Mouse (Mus musculus): ENCODE results near the gene Hsf5. TPM values are rescaled to one million over a fixed set of nuclear protein-coding genes. Genes with fewer than 3 reads are reported as not detected.
A peak's percentile ranks its signal among the peaks of the same experiment; 100 is the strongest.

Gene Hsf5
- polyA plus RNA-seq, 1 experiment, result 0.05 TPM

DNA sequence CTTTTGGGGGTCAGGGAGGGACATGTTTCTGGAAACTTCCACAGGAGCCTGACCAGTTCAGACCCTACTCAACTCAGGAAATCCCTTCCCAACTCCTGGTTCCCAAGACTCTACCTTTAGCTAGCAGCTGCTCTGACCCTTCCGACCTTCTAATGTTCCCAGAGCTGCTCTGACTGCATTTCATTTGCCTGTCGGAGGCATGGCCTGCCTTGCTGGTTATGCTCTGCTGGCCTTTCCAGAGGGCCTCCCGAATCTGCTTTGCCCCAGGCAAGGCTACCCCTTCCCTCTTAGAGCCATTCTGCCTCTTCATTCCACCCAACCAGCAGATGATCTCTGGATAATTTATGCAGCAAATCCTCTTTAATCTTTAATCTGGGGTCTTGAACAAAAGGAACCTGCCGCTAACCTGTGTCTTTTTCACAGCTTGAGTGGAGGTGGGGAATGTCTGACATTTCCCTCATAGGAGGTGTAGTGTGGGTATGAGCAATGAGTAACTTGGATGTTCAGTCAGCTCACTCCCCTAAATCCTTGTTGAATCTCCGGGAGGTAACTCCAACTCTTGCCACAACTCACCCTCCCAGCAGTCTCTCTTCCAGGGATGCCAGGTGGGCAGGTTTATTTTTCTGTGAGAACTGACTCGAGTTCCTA lies 39.2 kb upstream of the Hsf5 start:
- no peak overlapping the region for H3K27ac ChIP-seq (ENCODE audit: control insufficient read depth, insufficient read depth, low read length)
- DNase-seq, result no peak
- peaks cover 12% of the 10 kb centered on the region for H3K4me1 ChIP-seq (replicated peaks; ENCODE audit: control insufficient read depth, insufficient read depth, low read length)
- H3K4me3 ChIP-seq (ENCODE audit: control insufficient read depth, insufficient read depth, low read length), result no peak overlapping the region
- H3K36me3 ChIP-seq (ENCODE audit: control insufficient read depth, insufficient read depth, low read length), result no peaks in the 10 kb centered on the region
- H3K27me3 ChIP-seq (ENCODE audit: control insufficient read depth, insufficient read depth, low read length), result no peaks in the 10 kb centered on the region
- WGBS, result 74% methylated on average over 6 of the region's 6 CpGs
- no peak for TF ChIP-seq POLR2A (IDR thresholded peaks at IDR 0.05; ENCODE audit: control insufficient read depth, extremely low read depth, insufficient read depth, low read length, poor library complexity)
- TF ChIP-seq CTCF (IDR thresholded peaks at IDR 0.05; ENCODE audit: borderline replicate concordance, control insufficient read depth, extremely low read depth, insufficient read depth, low read length, poor library complexity), result no peak

DNA sequence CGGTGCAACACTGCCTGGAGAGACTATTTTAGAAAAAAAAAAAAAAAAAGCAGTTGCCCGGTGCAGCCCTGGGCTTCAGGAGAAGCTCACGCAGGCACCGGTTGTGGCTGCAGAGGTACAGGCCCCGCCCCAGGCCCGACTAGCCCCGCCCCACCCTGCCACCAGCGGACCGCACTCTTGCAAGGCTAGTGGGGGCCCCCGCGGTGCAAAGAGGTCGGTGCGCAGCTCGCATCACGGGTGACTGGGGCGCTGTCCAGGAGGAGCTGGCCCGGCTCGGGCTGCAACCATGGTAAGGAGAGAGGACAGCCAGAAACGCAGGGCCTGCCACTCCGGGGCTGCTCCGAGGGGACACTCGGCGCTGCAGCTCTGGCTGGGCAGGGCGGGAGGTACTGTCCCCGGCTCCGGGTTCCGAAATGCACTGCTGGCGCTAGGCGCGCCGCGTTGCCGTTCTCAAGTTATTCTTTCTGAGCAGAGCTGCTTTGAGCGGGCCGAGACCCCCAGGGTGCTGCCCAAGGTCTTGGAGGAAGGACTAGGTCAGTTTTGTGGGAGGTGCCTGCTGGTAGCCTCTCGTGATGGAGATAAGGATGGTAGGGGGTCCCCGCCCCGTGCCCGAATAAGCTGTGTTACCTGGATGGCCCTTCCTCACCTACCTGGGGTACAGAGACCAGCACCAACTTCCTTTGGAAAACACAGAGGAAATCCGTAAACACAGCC lies 38.6 kb upstream of the Hsf5 start:
- no peaks in the 10 kb centered on the region for H3K36me3 ChIP-seq (ENCODE audit: control insufficient read depth, insufficient read depth, low read length)
- TF ChIP-seq POLR2A (IDR thresholded peaks at IDR 0.05; ENCODE audit: control insufficient read depth, extremely low read depth, insufficient read depth, low read length, poor library complexity) (no peak), CTCF (IDR thresholded peaks at IDR 0.05; ENCODE audit: borderline replicate concordance, control insufficient read depth, extremely low read depth, insufficient read depth, low read length, poor library complexity) (0 out of 2 replicates have a peak, but pooled peaks have one; percentile 29)
- no peaks in the 10 kb centered on the region for H3K27me3 ChIP-seq (ENCODE audit: control insufficient read depth, insufficient read depth, low read length)
- peaks cover 12% of the 10 kb centered on the region for H3K4me1 ChIP-seq (replicated peaks; ENCODE audit: control insufficient read depth, insufficient read depth, low read length)
- 1% methylated on average over 40 of the region's 40 CpGs for WGBS
- no peak overlapping the region for H3K27ac ChIP-seq (ENCODE audit: control insufficient read depth, insufficient read depth, low read length)
- peak overlapping the region; percentile 69 for H3K4me3 ChIP-seq (ENCODE audit: control insufficient read depth, insufficient read depth, low read length)
- DNase-seq, result peak; percentile 66

DNA sequence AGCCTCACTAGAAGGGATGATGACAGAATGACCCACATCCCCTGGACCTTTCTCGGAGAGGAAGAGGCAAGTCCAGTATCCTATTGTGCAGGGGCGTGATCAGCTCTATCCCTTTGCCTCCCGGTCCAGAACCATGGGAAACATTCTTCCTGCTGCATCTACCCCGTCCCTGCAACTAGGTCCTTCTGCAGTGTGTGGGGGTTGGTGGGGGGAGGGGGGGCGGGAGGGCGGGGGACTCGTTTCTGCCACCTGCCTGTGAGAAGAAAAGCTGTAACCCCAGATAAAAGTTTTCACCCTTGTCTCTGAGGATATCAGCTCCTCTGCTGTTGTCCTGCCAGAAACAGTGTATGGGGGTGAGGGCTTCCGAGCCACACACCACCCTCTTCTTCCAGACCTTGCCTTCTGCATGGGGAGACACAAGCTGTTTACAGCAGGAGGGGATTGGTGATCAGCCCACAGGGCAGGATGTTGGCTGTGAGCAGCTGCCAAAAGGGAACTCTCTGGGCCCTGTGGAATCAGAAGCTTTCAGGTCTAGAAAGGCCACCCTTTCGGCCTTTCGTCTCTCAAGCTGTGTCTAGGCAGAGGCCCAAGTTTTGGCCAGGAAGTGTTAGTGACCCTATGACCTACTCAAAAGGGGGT lies 37.9 kb upstream of the Hsf5 start:
- peak overlapping the region; percentile 69 for H3K4me3 ChIP-seq (ENCODE audit: control insufficient read depth, insufficient read depth, low read length)
- WGBS, result 18% methylated on average over 9 of the region's 10 CpGs
- H3K27ac ChIP-seq (ENCODE audit: control insufficient read depth, insufficient read depth, low read length), result no peak overlapping the region; the same call in 1 of the 2 replicates
- H3K4me1 ChIP-seq (replicated peaks; ENCODE audit: control insufficient read depth, insufficient read depth, low read length), result peaks cover 12% of the 10 kb centered on the region
- DNase-seq, result no peak
- H3K36me3 ChIP-seq (ENCODE audit: control insufficient read depth, insufficient read depth, low read length), result no peaks in the 10 kb centered on the region
- TF ChIP-seq POLR2A (IDR thresholded peaks at IDR 0.05; ENCODE audit: control insufficient read depth, extremely low read depth, insufficient read depth, low read length, poor library complexity) (no peak), CTCF (IDR thresholded peaks at IDR 0.05; ENCODE audit: borderline replicate concordance, control insufficient read depth, extremely low read depth, insufficient read depth, low read length, poor library complexity) (no peak)
- no peaks in the 10 kb centered on the region for H3K27me3 ChIP-seq (ENCODE audit: control insufficient read depth, insufficient read depth, low read length)

DNA sequence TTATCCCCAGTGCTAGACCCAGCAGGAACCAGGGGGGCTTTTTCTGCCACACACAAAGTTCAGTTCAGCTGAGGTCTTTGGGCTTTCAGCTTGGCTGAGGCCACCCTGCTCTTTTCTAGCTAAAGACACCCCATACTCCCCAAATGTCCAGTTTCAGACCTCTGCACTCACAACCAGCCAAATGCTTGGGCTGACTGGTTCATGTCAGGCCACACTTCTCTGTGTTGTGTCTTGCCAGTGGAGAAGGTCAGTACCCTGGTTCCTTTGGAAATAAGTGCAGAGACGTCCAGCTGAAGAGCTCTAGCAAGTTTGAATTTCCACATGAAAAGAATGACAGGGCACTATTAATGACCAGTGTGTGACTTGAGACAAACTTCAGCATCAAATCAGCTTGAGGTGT lies 37.3 kb upstream of the Hsf5 start:
- H3K27me3 ChIP-seq (ENCODE audit: control insufficient read depth, insufficient read depth, low read length), result no peaks in the 10 kb centered on the region
- TF ChIP-seq CTCF (IDR thresholded peaks at IDR 0.05; ENCODE audit: borderline replicate concordance, control insufficient read depth, extremely low read depth, insufficient read depth, low read length, poor library complexity), result no peak
- TF ChIP-seq POLR2A (IDR thresholded peaks at IDR 0.05; ENCODE audit: control insufficient read depth, extremely low read depth, insufficient read depth, low read length, poor library complexity), result no peak
- no peak for DNase-seq
- no peak overlapping the region for H3K4me3 ChIP-seq (ENCODE audit: control insufficient read depth, insufficient read depth, low read length)
- H3K4me1 ChIP-seq (replicated peaks; ENCODE audit: control insufficient read depth, insufficient read depth, low read length), result peaks cover 12% of the 10 kb centered on the region
- no peak overlapping the region for H3K27ac ChIP-seq (ENCODE audit: control insufficient read depth, insufficient read depth, low read length)
- no peaks in the 10 kb centered on the region for H3K36me3 ChIP-seq (ENCODE audit: control insufficient read depth, insufficient read depth, low read length)
- WGBS, result 87% methylated on average over 1 of the region's 1 CpGs

DNA sequence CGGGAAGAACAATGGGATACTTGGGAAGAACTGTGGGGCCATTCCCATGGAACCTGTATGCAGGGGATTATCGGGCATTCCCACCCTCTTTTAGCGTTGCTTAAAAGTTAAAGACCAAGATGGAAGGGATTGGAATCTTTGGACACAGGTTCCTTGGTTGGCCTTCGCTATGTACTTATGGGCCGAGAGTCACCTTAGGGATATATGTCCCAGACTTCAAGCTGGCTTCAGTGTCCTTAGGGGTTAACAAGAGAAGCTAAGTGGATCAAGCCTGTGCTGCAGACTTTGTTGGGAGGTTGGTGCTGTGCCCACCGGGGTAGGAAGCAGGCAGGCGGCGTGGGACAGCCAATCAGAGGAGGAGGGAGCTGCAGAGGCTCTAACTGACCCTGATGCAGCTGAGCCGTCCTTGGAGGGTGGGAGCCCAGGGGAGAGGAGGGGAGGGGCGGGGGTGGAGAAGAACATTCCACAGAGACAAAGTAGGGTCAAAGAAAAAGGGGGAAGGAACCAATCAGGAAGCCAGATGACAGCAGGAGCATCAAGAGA lies 36.4 kb upstream of the Hsf5 start:
- Histone ChIP-seq H3K4me1 (replicated peaks; ENCODE audit: control insufficient read depth, insufficient read depth, low read length) (peaks cover 12% of the 10 kb centered on the region), H3K36me3 (ENCODE audit: control insufficient read depth, insufficient read depth, low read length) (no peaks in the 10 kb centered on the region), H3K27me3 (ENCODE audit: control insufficient read depth, insufficient read depth, low read length) (no peaks in the 10 kb centered on the region), H3K4me3 (ENCODE audit: control insufficient read depth, insufficient read depth, low read length) (no peak overlapping the region), H3K27ac (ENCODE audit: control insufficient read depth, insufficient read depth, low read length) (no peak overlapping the region)
- 86% methylated on average over 10 of the region's 10 CpGs for WGBS
- no peak for DNase-seq
- TF ChIP-seq POLR2A (IDR thresholded peaks at IDR 0.05; ENCODE audit: control insufficient read depth, extremely low read depth, insufficient read depth, low read length, poor library complexity) (no peak), CTCF (IDR thresholded peaks at IDR 0.05; ENCODE audit: borderline replicate concordance, control insufficient read depth, extremely low read depth, insufficient read depth, low read length, poor library complexity) (no peak)

DNA sequence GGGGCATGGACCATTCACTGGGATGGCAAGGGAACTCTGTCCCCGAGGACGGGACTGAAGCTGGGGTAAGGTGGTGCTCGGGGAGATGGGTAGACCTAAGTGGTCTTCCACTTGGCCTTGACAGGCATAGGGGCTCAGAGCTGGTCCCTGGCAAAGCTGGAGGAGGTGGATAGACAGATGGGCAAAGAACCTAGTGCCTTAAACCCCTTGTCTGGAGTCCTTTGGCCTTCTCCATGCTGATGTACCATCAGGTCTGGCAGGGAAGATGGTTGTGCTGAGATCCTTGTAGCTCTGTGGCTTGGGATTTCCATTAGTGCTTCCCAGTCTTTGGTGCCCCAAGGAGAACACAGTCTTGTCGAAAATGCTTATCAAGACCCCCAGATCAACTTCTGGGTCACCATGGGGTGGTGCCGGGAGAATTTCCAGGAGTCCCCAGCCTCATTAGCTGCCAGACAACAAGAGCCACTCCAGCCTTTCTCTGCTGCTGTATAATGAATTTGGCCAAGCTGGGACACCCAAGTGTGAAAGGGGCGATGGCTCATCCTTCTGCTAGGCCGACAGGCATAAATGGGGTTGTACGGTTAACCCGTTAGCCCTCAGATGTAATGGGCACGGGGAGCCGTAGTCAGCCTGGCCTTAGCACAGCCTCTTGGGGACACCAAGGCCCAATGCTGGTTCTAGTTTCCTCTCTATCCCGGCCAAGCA lies 35.7 kb upstream of the Hsf5 start:
- 95% methylated on average over 12 of the region's 12 CpGs for WGBS
- no peak overlapping the region for H3K27ac ChIP-seq (ENCODE audit: control insufficient read depth, insufficient read depth, low read length)
- TF ChIP-seq CTCF (IDR thresholded peaks at IDR 0.05; ENCODE audit: borderline replicate concordance, control insufficient read depth, extremely low read depth, insufficient read depth, low read length, poor library complexity), result no peak
- no peak for DNase-seq
- H3K4me1 ChIP-seq (replicated peaks; ENCODE audit: control insufficient read depth, insufficient read depth, low read length), result peaks cover 12% of the 10 kb centered on the region
- no peaks in the 10 kb centered on the region for H3K36me3 ChIP-seq (ENCODE audit: control insufficient read depth, insufficient read depth, low read length)
- no peak overlapping the region for H3K4me3 ChIP-seq (ENCODE audit: control insufficient read depth, insufficient read depth, low read length)
- no peaks in the 10 kb centered on the region for H3K27me3 ChIP-seq (ENCODE audit: control insufficient read depth, insufficient read depth, low read length)

Measured in thymus, adult 2 months (tissue).